Comparison of ENCODE assay signal across 8 mouse cellular contexts in the genomic region with DNA sequence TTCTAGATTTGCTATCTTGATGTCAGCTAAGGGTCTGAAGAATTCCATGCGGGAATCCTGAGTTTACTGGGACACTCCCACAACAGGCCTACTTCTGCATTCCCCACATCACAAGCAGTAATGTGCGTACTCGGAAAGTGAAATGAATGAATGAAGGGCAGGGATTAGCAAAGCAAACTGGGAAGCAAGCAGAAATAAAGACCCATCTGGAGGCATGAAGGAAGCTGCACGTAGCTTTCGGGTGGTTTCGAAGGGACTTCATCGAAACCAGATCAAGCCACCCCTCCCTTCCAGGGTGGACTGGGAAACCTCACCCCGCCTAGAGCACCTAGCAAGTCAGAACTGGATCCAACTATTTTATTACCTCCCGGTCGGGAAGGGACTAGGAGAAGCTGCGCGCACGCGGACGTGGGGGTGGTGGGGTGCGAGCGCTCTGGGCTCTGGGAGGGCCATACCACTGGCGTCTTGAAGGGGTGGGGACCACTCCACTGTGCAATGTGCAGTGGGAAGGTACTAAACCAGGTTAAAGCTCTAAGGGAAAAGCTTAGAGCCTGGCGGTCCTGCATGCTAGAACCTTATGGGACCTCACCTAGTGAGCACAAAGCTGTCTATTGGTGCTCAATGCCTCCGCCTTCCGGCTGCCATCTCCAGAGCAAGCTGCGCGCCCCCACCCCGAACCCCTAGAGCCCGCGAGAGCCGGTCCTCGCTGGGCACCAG. TPM values are rescaled to one million over a fixed set of nuclear protein-coding genes. Genes with fewer than 3 reads are reported as not detected.
A peak's percentile ranks its signal among the peaks of the same experiment; 100 is the strongest.
DNase-seq lines count a peak whose midpoint lies in the region; ATAC-seq lines count a peak whose summit lies in the region.

No protein-coding gene starts in this region.

- H3K4me3 ChIP-seq in embryonic facial prominence, embryonic 11.5 days (ENCODE audit: low read depth, low read length), result 0 out of 2 replicates have a peak overlapping the region, but pooled peaks have one; percentile 8
- peak overlapping the region; percentile 85 for H3K4me3 ChIP-seq in megakaryocyte, embryonic 14.5 days (replicated peaks)

- DNase-seq in frontal cortex, postnatal 10 days (ENCODE audit: low spot score in 2 of 2), result no peak
- peak; percentile 30 for DNase-seq in CD4-positive helper T cell, adult 2 months (ENCODE audit: low read depth, low spot score)
- DNase-seq in embryonic facial prominence, embryonic 11.5 days (ENCODE audit: low spot score), result peak; percentile 36
- DNase-seq in kidney, adult 18-20 months, result peak; percentile 21
- DNase-seq in thymus, postnatal 14 days, result peak; percentile 55
- DNase-seq in left cerebral cortex, postnatal 4 days, result no peak

- intact Hi-C loops in left cerebral cortex, postnatal 4 days (cut with DNase I), result no loop called here

- 29% methylated on average over 28 of the region's 28 CpGs for WGBS in embryonic facial prominence, embryonic 11.5 days

- no peak overlapping the region; the same call in 1 of the 2 replicates for H3K9ac ChIP-seq in embryonic facial prominence, embryonic 11.5 days (replicated peaks; ENCODE audit: low read length)

- no peaks in the 10 kb centered on the region for H3K36me3 ChIP-seq in embryonic facial prominence, embryonic 11.5 days (replicated peaks; ENCODE audit: control insufficient read depth, insufficient read depth, low read depth, low read length)
- H3K36me3 ChIP-seq in megakaryocyte, embryonic 14.5 days (replicated peaks; ENCODE audit: low read length), result no peaks in the 10 kb centered on the region

- no peak overlapping the region for H3K27ac ChIP-seq in embryonic facial prominence, embryonic 11.5 days (replicated peaks; ENCODE audit: low read depth, low read length)

- H3K27me3 ChIP-seq in embryonic facial prominence, embryonic 11.5 days (ENCODE audit: control insufficient read depth, insufficient read depth, low read length), result no peaks in the 10 kb centered on the region
- peaks cover 32% of the 10 kb centered on the region for H3K27me3 ChIP-seq in megakaryocyte, embryonic 14.5 days (replicated peaks)

- H3K4me2 ChIP-seq in embryonic facial prominence, embryonic 11.5 days (ENCODE audit: low read depth, low read length), result peak overlapping the region; percentile 33

- ATAC-seq in frontal cortex, adult (ENCODE audit: low TSS enrichment), result peak; percentile 63
- no peak for ATAC-seq in embryonic facial prominence, embryonic 11.5 days (replicated peaks; ENCODE audit: insufficient number of reproducible peaks, low FRiP score, low TSS enrichment, low read depth)

- no peaks in the 10 kb centered on the region for H3K9me3 ChIP-seq in embryonic facial prominence, embryonic 11.5 days (replicated peaks; ENCODE audit: control insufficient read depth, low read length)
- no peaks in the 10 kb centered on the region; the same call in 1 of the 2 replicates for H3K9me3 ChIP-seq in megakaryocyte, embryonic 14.5 days

- H3K4me1 ChIP-seq in embryonic facial prominence, embryonic 11.5 days (ENCODE audit: control insufficient read depth, insufficient read depth, low read length), result no peaks in the 10 kb centered on the region
- H3K4me1 ChIP-seq in megakaryocyte, embryonic 14.5 days, result peaks cover 35% of the 10 kb centered on the region

RNA-seq across cellular contexts. Expression of a gene that starts 3.3 kb away (rescaled TPM):
- polyA plus RNA-seq in embryonic facial prominence, embryonic 11.5 days (2014; fragmentation: Nextera tagmentation; extraction: Ambion mirVana), result 56.3 TPM in 2 replicates
- 18.5 and 29.3 TPM in 2 replicates for polyA plus RNA-seq in megakaryocyte, embryonic 14.5 days (2012; ENCODE audit: insufficient read depth, low replicate concordance)
- total RNA-seq in left cerebral cortex, postnatal 4 days (2021), result 10 to 100 TPM; 19.3 to 26.5 TPM

RNA-seq across cellular contexts. Expression of a gene that starts 6.6 kb away (rescaled TPM):
- polyA plus RNA-seq in embryonic facial prominence, embryonic 11.5 days (2014; fragmentation: Nextera tagmentation; extraction: Ambion mirVana), result 0.10 and 0.15 TPM in 2 replicates
- polyA plus RNA-seq in megakaryocyte, embryonic 14.5 days (2012; ENCODE audit: insufficient read depth, low replicate concordance), result not detected in 2 replicates
- total RNA-seq in left cerebral cortex, postnatal 4 days (2021), result under 1 TPM; 0.22 to 0.38 TPM

RNA-seq across cellular contexts. Expression of a gene that starts 17.4 kb away (rescaled TPM):
- 2.6 and 2.9 TPM in 2 replicates for polyA plus RNA-seq in embryonic facial prominence, embryonic 11.5 days (2014; fragmentation: Nextera tagmentation; extraction: Ambion mirVana)
- 3.0 and 5.9 TPM in 2 replicates for polyA plus RNA-seq in megakaryocyte, embryonic 14.5 days (2012; ENCODE audit: insufficient read depth, low replicate concordance)
- 1 to 10 TPM; 1.4 to 1.9 TPM for total RNA-seq in left cerebral cortex, postnatal 4 days (2021)

RNA-seq across cellular contexts. Expression of a gene that starts 22.5 kb away (rescaled TPM):
- 42.2 and 44.2 TPM in 2 replicates for polyA plus RNA-seq in embryonic facial prominence, embryonic 11.5 days (2014; fragmentation: Nextera tagmentation; extraction: Ambion mirVana)
- 2.4 TPM in 1 of 2 replicates, not detected in the other for polyA plus RNA-seq in megakaryocyte, embryonic 14.5 days (2012; ENCODE audit: insufficient read depth, low replicate concordance)
- total RNA-seq in left cerebral cortex, postnatal 4 days (2021), result 10 to 100 TPM; 39.0 to 42.0 TPM

RNA-seq across cellular contexts. Expression of a gene that starts 36.2 kb away (rescaled TPM):
- 5.3 and 5.8 TPM in 2 replicates for polyA plus RNA-seq in embryonic facial prominence, embryonic 11.5 days (2014; fragmentation: Nextera tagmentation; extraction: Ambion mirVana)
- 1.4 TPM in 1 of 2 replicates, not detected in the other for polyA plus RNA-seq in megakaryocyte, embryonic 14.5 days (2012; ENCODE audit: insufficient read depth, low replicate concordance)
- 100 to 1,000 TPM; 573 to 717 TPM for total RNA-seq in left cerebral cortex, postnatal 4 days (2021)

Comparison
In these comparisons a context has a peak if more than half of its experiments do, and no peak if none do; other contexts are left out.
1. DNase-seq: peak in CD4-positive helper T cell, adult 2 months (single experiment), embryonic facial prominence, embryonic 11.5 days (single experiment), kidney, adult 18-20 months (single experiment) and thymus, postnatal 14 days (single experiment); none in frontal cortex, postnatal 10 days (0 of 2) and left cerebral cortex, postnatal 4 days (single experiment).